Mouse (Mus musculus) Patski (cell line): Measurements from ENCODE around the gene Sh3pxd2a. TPM values are rescaled to one million over a fixed set of nuclear protein-coding genes. Genes with fewer than 3 reads are reported as not detected.

Experiments used
- ATAC-seq: fragments of 100-300 bp; one replicate; pipeline ENCODE4 v1.8.0; 2021
- CTCF ChIA-PET: fragments of 350-600 bp; sonication (Branson Sonifier 250); formaldehyde crosslinking; loops from one replicate; lab custom pipeline; 2022; ENCODE audit warnings: inconsistent platforms; lab: Charles Lee
- POLR2A ChIA-PET: fragments of 350-600 bp; sonication (Branson Sonifier 250); formaldehyde crosslinking; loops from one replicate; lab custom pipeline; 2022; ENCODE audit warnings: antibody characterized with exemption, inconsistent platforms; lab: Charles Lee
- DNase-seq: peaks from one replicate; pipeline ENCODE4 v3.0.0-alpha.2; 2011; ENCODE audit warnings: low read depth, low spot score
- H3K27me3 ChIP-seq: fragments of 371-371 bp; one replicate; pipeline ENCODE4 v1.5.1; 2021
- CTCF ChIP-seq: fragments of 100-300 bp; IDR thresholded peaks from one replicate; pipeline ENCODE4 v1.5.1; 2021
- in situ Hi-C: fragments of 300-500 bp; cut with MboI; formaldehyde crosslinking; loops from 3 replicates; pipeline ENCODE4 v1.11.1; 2018; ENCODE audit warnings: low pct_unique_long_range_greater_than_20kb, mixed read lengths
- polyA plus RNA-seq: library from polyadenylated mRNA; unstranded; gene quantifications from one replicate; pipeline ENCODE4 v1.2.3, GENCODE M21; 2021

The Sh3pxd2a gene
- polyA plus RNA-seq, 1 experiment from 2014 or later: 37.3 TPM

DNA sequence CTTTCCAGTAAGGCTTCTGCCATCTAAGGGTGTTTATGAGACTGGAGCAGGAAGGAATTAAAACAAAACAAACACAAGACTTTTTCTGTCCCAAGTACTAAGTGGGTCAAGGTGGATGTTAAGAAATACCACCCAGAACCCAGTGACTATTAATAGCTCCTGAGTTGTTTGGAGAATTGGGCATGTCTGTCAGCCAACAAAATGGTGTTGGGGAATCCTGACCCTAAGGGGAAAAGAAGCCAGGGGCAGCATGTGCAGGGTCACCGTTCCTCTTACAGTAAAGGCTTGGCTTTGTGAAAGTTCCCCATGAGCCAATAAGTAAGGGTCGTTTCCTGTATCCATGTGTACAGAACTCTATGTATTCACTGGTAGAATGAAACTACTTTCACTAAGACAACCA, 209.2 kb downstream of the Sh3pxd2a start:
- CTCF ChIA-PET: interaction anchor here (1.0 to 1.9 kb wide), 4 partner anchors 9 to 84 kb away, joined by 3 to 4 read pairs (median 3); no protein-coding TSS in a partner anchor
- ATAC-seq (no peak), DNase-seq (no peak)
- peaks cover 2% of the 10 kb centered on the region for H3K27me3 ChIP-seq
- POLR2A ChIA-PET: no interaction called here
- in situ Hi-C loops: loop anchor here (5.0 kb wide), 1 partner anchor 78 kb away; the partner anchor contains the start of gene Neurl1a
- no peak for TF ChIP-seq CTCF

DNA sequence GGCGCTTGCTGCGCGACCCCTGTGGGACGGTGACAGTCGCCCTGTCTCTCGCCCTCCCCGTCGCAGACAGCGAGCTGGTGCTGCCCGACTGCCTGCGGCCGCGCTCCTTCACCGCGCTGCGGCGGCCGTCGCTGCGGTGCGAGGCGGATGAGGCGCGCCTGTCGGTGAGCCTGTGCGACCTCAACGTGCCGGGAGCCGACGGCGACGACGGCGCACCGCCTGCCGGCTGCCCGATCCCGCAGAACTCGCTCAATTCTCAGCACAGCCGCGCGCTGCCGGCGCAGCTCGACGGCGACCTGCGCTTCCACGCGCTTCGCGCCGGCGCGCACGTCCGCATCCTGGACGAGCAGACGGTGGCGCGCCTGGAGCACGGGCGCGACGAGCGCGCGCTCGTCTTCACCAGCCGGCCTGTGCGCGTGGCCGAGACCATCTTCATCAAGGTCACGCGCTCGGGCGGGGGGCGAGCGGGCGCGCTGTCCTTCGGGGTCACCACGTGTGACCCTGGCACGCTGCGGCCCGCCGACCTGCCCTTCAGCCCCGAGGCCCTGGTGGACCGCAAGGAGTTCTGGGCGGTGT, 211.1 kb downstream of the Sh3pxd2a start:
- DNase-seq: no peak
- ChIA-PET POLR2A (no interaction called here), CTCF (no interaction called here)
- no peak for TF ChIP-seq CTCF
- ATAC-seq: no peak
- in situ Hi-C loops: no loop called here
- H3K27me3 ChIP-seq: peaks cover 2% of the 10 kb centered on the region

GRCm38 (mm10) chr19:47250931-47251330, 213.3 kb downstream of the Sh3pxd2a start:
- POLR2A ChIA-PET: no interaction called here
- DNase-seq (no peak), ATAC-seq (no peak)
- H3K27me3 ChIP-seq: peaks cover 2% of the 10 kb centered on the region
- TF ChIP-seq CTCF: no peak
- in situ Hi-C loops: no loop called here
- CTCF ChIA-PET: no interaction called here

- peaks cover 2% of the 10 kb centered on the region for H3K27me3 ChIP-seq
- no peak for ATAC-seq
- POLR2A ChIA-PET: no interaction called here
- no peak for DNase-seq
- in situ Hi-C loops: no loop called here
- CTCF ChIA-PET: interaction anchor here (1.7 to 2.2 kb wide), 2 partner anchors 78 to 81 kb away, joined by 4 to 5 read pairs; no protein-coding TSS in a partner anchor
- TF ChIP-seq CTCF: no peak
Measured at GRCm38 (mm10) chr19:47248906-47249568, 215.2 kb downstream of the Sh3pxd2a start.

GRCm38 (mm10) chr19:47248296-47248695, 215.9 kb downstream of the Sh3pxd2a start:
- ChIA-PET POLR2A (no interaction called here), CTCF (interaction anchor here (1.7 to 2.2 kb wide), 2 partner anchors 79 to 80 kb away, joined by 4 to 5 read pairs; no protein-coding TSS in a partner anchor)
- DNase-seq: no peak
- ATAC-seq: no peak
- no peak for TF ChIP-seq CTCF
- H3K27me3 ChIP-seq: no peaks in the 10 kb centered on the region
- in situ Hi-C loops: no loop called here

- no peak for TF ChIP-seq CTCF
- ATAC-seq: no peak
- ChIA-PET POLR2A (no interaction called here), CTCF (interaction anchor here (1.7 to 2.2 kb wide), 2 partner anchors 79 kb away, joined by 4 to 5 read pairs; no protein-coding TSS in a partner anchor)
- in situ Hi-C loops: no loop called here
- no peak for DNase-seq
- no peaks in the 10 kb centered on the region for H3K27me3 ChIP-seq
Measured at GRCm38 (mm10) chr19:47247791-47248190, 216.4 kb downstream of the Sh3pxd2a start.

DNA sequence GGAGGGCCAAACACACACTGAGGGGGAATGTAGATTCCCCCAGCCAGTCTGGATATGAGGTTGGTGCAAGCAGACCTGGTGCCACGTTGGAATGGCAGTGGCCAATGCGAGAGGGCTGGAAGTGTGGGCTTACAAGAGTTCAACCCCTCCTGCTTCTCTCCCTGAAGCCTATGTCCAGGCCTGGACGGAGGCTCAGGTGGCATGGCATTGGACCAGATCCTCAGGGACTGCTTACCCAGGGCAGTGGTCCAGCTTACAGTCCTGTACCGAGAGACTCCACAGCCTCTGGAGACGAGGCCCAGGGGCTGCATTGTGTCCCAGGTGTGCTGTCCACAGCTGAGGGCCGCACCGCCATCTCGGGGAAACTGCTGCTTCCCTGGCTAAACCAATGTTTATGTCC, 218.7 kb downstream of the Sh3pxd2a start:
- DNase-seq (no peak), ATAC-seq (no peak)
- CTCF ChIA-PET: interaction anchor here (0.8 to 2.0 kb wide), 5 partner anchors 12 to 19 kb away, joined by 3 to 5 read pairs (median 3); no protein-coding TSS in a partner anchor
- TF ChIP-seq CTCF: no peak
- H3K27me3 ChIP-seq: no peaks in the 10 kb centered on the region
- in situ Hi-C loops: no loop called here
- POLR2A ChIA-PET: interaction anchor here (1.1 kb wide), 1 partner anchor 91 kb away, joined by 3 read pairs; no protein-coding TSS in a partner anchor

- DNase-seq (no peak), ATAC-seq (no peak)
- in situ Hi-C loops: no loop called here
- POLR2A ChIA-PET: no interaction called here
- TF ChIP-seq CTCF: no peak
- H3K27me3 ChIP-seq: no peaks in the 10 kb centered on the region
- CTCF ChIA-PET: no interaction called here
Measured at GRCm38 (mm10) chr19:47242227-47242626, 222.0 kb downstream of the Sh3pxd2a start.

DNA sequence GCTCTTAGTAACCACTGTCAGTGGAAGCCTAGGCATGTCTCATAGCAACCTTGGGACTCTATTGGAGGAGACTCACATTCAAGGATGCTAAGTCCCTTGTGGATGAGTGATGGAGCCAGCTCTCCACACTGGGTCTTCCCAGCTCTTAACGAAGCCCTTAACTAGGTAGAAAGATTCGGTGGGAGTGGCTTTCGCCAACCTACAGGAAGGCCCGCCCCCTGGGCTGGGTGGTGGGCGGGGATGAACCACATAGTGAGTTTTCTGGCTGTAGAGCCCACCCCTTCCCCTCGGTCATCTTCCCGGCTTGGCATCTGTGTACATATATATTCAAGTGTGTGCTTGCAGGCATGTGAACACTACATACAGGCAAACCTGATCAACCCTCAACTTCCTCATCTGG, 223.2 kb downstream of the Sh3pxd2a start:
- no peak for ATAC-seq
- ChIA-PET CTCF (interaction anchor here (1.2 kb wide), 1 partner anchor 15 kb away, joined by 4 read pairs; no protein-coding TSS in a partner anchor), POLR2A (no interaction called here)
- DNase-seq: no peak
- no peak for TF ChIP-seq CTCF
- no peaks in the 10 kb centered on the region for H3K27me3 ChIP-seq
- in situ Hi-C loops: no loop called here

GRCm38 (mm10) chr19:47240076-47240475, 224.1 kb downstream of the Sh3pxd2a start:
- no peak for DNase-seq
- in situ Hi-C loops: no loop called here
- H3K27me3 ChIP-seq: no peaks in the 10 kb centered on the region
- TF ChIP-seq CTCF: no peak
- ChIA-PET CTCF (interaction anchor here (1.2 kb wide), 1 partner anchor 16 kb away, joined by 4 read pairs; no protein-coding TSS in a partner anchor), POLR2A (no interaction called here)
- no peak for ATAC-seq

GRCm38 (mm10) chr19:47233087-47233486, 231.1 kb downstream of the Sh3pxd2a start:
- no peak for TF ChIP-seq CTCF
- H3K27me3 ChIP-seq: no peaks in the 10 kb centered on the region
- in situ Hi-C loops: no loop called here
- ATAC-seq (no peak), DNase-seq (no peak)
- ChIA-PET CTCF (interaction anchor here (1.2 kb wide), 1 partner anchor 12 kb away, joined by 3 read pairs; no protein-coding TSS in a partner anchor), POLR2A (no interaction called here)
